Mouse (Mus musculus): Measurements from ENCODE around the gene Ahctf1.

DNA sequence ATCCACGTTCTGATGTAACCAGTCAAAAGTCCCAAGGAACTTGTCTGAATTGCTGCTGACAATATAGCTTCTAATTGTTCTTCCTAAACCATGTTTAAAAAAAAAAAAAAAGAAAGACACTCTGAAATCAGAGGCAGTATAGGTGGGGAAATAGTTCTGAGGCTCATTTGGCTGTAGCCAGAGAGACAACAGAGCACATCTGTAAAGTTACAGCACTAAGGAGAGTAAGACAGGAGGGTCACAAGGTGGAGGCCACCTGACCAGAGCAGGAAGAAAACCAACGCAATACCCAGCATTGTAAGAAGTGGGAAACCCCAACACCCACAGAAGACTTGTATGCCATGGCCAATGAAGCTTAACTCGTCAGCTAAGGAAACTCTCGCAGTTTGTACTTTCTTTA, 19.4 kb downstream of the Ahctf1 start:
- TF ChIP-seq GATA1 (IDR thresholded peaks at IDR 0.05; ENCODE audit: borderline replicate concordance, low read length) (no peak), FLI1 (IDR thresholded peaks at IDR 0.05; ENCODE audit: low read length) (no peak)

Measured in megakaryocyte, embryonic 14.5 days (primary cell).